Mouse (Mus musculus) ES-Bruce4 (cell line): ENCODE data around the gene Ift81. TPM values are rescaled to one million over a fixed set of nuclear protein-coding genes. Genes with fewer than 3 reads are reported as not detected.

Experiments used
- H3K27ac ChIP-seq: 2 replicates; pipeline ENCODE4 v1.5.1; 2012; ENCODE audit warnings: low read length, inconsistent platforms; ENCODE audit not compliant: insufficient read depth
- H3K27me3 ChIP-seq: 2 replicates; pipeline ENCODE4 v1.6.1; 2012; ENCODE audit warnings: mild to moderate bottlenecking, low read length, inconsistent platforms; ENCODE audit not compliant: control insufficient read depth, poor library complexity, insufficient read depth, severe bottlenecking
- H3K36me3 ChIP-seq: 2 replicates; pipeline ENCODE4 v1.6.1; 2012; ENCODE audit warnings: inconsistent platforms, mild to moderate bottlenecking, low read length, moderate library complexity; ENCODE audit not compliant: control insufficient read depth, poor library complexity, insufficient read depth, severe bottlenecking
- H3K4me1 ChIP-seq: one replicate; pipeline ENCODE4 v1.8.1; 2011; ENCODE audit warnings: low read length; ENCODE audit not compliant: control insufficient read depth, insufficient read depth
- H3K4me3 ChIP-seq: 2 replicates; pipeline ENCODE4 v1.5.1; 2011; ENCODE audit warnings: low read depth, mild to moderate bottlenecking, low read length
- H3K9ac ChIP-seq: 2 replicates; pipeline ENCODE4 v1.6.1; 2012; ENCODE audit warnings: low read depth, mild to moderate bottlenecking, inconsistent platforms; ENCODE audit not compliant: poor library complexity, severe bottlenecking
- H3K9me3 ChIP-seq: replicated peaks from 2 replicates; pipeline ENCODE4 v1.6.1; 2012; ENCODE audit warnings: mild to moderate bottlenecking, low read length, inconsistent platforms; ENCODE audit not compliant: control insufficient read depth, poor library complexity, insufficient read depth, severe bottlenecking
- CTCF ChIP-seq: IDR thresholded peaks from one replicate; pipeline ENCODE4 v1.8.1; 2011; ENCODE audit warnings: low read depth, low read length
- EP300 ChIP-seq: IDR thresholded peaks from 2 replicates; pipeline ENCODE4 v1.6.1; 2011; ENCODE audit warnings: low read depth, low read length; ENCODE audit not compliant: insufficient read depth
- POLR2A ChIP-seq: IDR thresholded peaks from one replicate; pipeline ENCODE4 v1.8.1; 2011; ENCODE audit warnings: low read length; ENCODE audit not compliant: insufficient read depth
- polyA plus RNA-seq: library from polyadenylated mRNA; stranded (reverse); fragments of >200 nt; gene quantifications from 2 replicates; pipeline ENCODE4 v1.2.4, GENCODE M21; 2011; ENCODE audit warnings: low read depth; ENCODE audit not compliant: missing spikeins, insufficient read depth, insufficient read length

The Ift81 gene
- polyA plus RNA-seq, 1 experiment, result 36.9 TPM

- H3K4me3 ChIP-seq, result no peak overlapping the region
- H3K27ac ChIP-seq, result no peak overlapping the region
- no peaks in the 10 kb centered on the region for H3K27me3 ChIP-seq
- no peaks in the 10 kb centered on the region for H3K36me3 ChIP-seq
- TF ChIP-seq POLR2A, result no peak
- no peak for TF ChIP-seq EP300
- no peak for TF ChIP-seq CTCF
- H3K4me1 ChIP-seq, result no peaks in the 10 kb centered on the region
- H3K9me3 ChIP-seq, result no peaks in the 10 kb centered on the region
- H3K9ac ChIP-seq, result no peak overlapping the region
Measured at GRCm38 (mm10) chr5:122550460-122550859, 63.9 kb downstream of the Ift81 start.

GRCm38 (mm10) chr5:122548671-122549070 lies 65.6 kb downstream of the Ift81 start:
- no peaks in the 10 kb centered on the region for H3K4me1 ChIP-seq
- TF ChIP-seq CTCF (no peak), EP300 (no peak)
- no peak overlapping the region for H3K4me3 ChIP-seq
- no peak overlapping the region for H3K9ac ChIP-seq
- no peaks in the 10 kb centered on the region for H3K27me3 ChIP-seq
- no peaks in the 10 kb centered on the region for H3K9me3 ChIP-seq
- no peak overlapping the region for H3K27ac ChIP-seq
- H3K36me3 ChIP-seq, result no peaks in the 10 kb centered on the region

- no peak for TF ChIP-seq EP300
- no peak for TF ChIP-seq CTCF
- TF ChIP-seq POLR2A, result no peak
- H3K4me1 ChIP-seq, result no peaks in the 10 kb centered on the region
- no peak overlapping the region for H3K9ac ChIP-seq
- no peaks in the 10 kb centered on the region for H3K27me3 ChIP-seq
- H3K36me3 ChIP-seq, result no peaks in the 10 kb centered on the region
- H3K9me3 ChIP-seq, result no peaks in the 10 kb centered on the region
- H3K4me3 ChIP-seq, result no peak overlapping the region
- no peak overlapping the region for H3K27ac ChIP-seq
Measured at GRCm38 (mm10) chr5:122547810-122548209, 66.5 kb downstream of the Ift81 start.

- Histone ChIP-seq H3K27ac (no peak overlapping the region), H3K4me3 (no peak overlapping the region), H3K27me3 (no peaks in the 10 kb centered on the region), H3K36me3 (no peaks in the 10 kb centered on the region), H3K4me1 (no peaks in the 10 kb centered on the region), H3K9ac (no peak overlapping the region), H3K9me3 (no peaks in the 10 kb centered on the region)
- TF ChIP-seq EP300 (no peak), CTCF (no peak), POLR2A (no peak)
Measured at GRCm38 (mm10) chr5:122547251-122547714, 67.0 kb downstream of the Ift81 start.

- Histone ChIP-seq H3K4me3 (no peak overlapping the region), H3K9ac (no peak overlapping the region), H3K27me3 (no peaks in the 10 kb centered on the region), H3K9me3 (no peaks in the 10 kb centered on the region), H3K27ac (no peak overlapping the region), H3K36me3 (no peaks in the 10 kb centered on the region), H3K4me1 (no peaks in the 10 kb centered on the region)
- no peak for TF ChIP-seq EP300
- TF ChIP-seq CTCF, result no peak
- no peak for TF ChIP-seq POLR2A
Measured at GRCm38 (mm10) chr5:122543392-122543791, 70.9 kb downstream of the Ift81 start.

GRCm38 (mm10) chr5:122541871-122542270 lies 72.4 kb downstream of the Ift81 start:
- TF ChIP-seq POLR2A, result no peak
- Histone ChIP-seq H3K9ac (no peak overlapping the region), H3K4me3 (no peak overlapping the region), H3K27ac (no peak overlapping the region), H3K36me3 (no peaks in the 10 kb centered on the region), H3K27me3 (no peaks in the 10 kb centered on the region), H3K4me1 (no peaks in the 10 kb centered on the region), H3K9me3 (no peaks in the 10 kb centered on the region)

- Histone ChIP-seq H3K9ac (no peak overlapping the region), H3K4me1 (no peaks in the 10 kb centered on the region), H3K36me3 (no peaks in the 10 kb centered on the region), H3K9me3 (no peaks in the 10 kb centered on the region), H3K4me3 (no peak overlapping the region), H3K27me3 (no peaks in the 10 kb centered on the region), H3K27ac (no peak overlapping the region)
- TF ChIP-seq EP300 (no peak), CTCF (no peak), POLR2A (no peak)
Measured at GRCm38 (mm10) chr5:122538077-122538476, 76.2 kb downstream of the Ift81 start.
